Mouse (Mus musculus) brown adipose tissue, adult 24 weeks (tissue): ENCODE measurements around the gene Bfsp1. TPM values are rescaled to one million over a fixed set of nuclear protein-coding genes. Genes with fewer than 3 reads are reported as not detected.

Experiments
- H3K27ac ChIP-seq: fragments of 200-500 bp; replicated peaks from 2 replicates; pipeline ENCODE4 v1.5.1; 2012; ENCODE audit warnings: low read depth, mild to moderate bottlenecking, low read length
- H3K4me1 ChIP-seq: fragments of 200-500 bp; 2 replicates; pipeline ENCODE4 v1.6.1; 2012; ENCODE audit warnings: low read length, mixed read lengths; ENCODE audit not compliant: control insufficient read depth, insufficient read depth, insufficient read length
- H3K4me3 ChIP-seq: fragments of 200-500 bp; 2 replicates; pipeline ENCODE4 v1.5.1; 2012; ENCODE audit warnings: low read depth, mild to moderate bottlenecking, low read length, moderate library complexity; ENCODE audit not compliant: insufficient read depth
- polyA plus RNA-seq: library from polyadenylated mRNA; stranded (reverse); fragments of >200 nt; gene quantifications from 2 replicates; pipeline ENCODE4 v1.2.4, GENCODE M21; 2012; ENCODE audit not compliant: missing spikeins, insufficient read depth, insufficient read length

Bfsp1 gene
- polyA plus RNA-seq, 1 experiment, result not detected

DNA sequence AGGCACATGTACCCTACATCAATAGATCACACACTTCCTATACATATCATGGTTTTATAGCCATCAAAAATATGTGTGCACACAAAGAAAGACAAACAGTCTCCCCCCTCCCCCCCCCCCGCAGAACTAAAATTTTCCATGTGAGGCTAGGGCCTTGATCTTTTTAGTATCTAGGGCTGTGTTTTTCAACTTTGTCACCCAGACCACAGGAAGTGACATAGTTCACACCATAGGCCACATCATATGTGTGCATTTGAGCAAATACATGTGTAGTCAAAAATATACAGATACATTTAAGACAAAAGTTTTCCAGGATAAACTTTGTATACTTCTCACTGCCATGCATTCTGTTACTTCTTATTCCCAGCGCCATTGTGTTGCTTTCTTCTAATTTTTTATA lies 23.5 kb downstream of the Bfsp1 start:
- Histone ChIP-seq H3K27ac (no peak overlapping the region), H3K4me1 (no peaks in the 10 kb centered on the region), H3K4me3 (no peak overlapping the region)

DNA sequence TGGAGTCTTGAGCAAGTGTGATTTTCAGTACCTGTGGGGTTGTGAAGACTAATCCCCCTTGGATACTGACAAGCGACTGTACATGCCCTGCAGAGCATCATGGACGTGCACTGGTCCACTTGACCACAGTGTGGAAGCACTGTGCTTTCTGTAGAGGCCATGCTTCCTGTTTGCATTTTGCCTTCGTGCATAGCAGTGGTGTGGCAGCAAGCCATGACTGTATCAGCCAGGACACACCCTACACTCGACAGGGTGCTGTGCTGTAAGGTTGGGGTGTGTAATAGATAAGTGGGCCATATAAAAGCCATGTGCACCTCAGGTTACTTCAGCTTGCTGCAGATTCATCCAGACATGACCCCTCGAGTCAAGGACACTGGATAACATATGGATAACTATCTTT lies 24.3 kb downstream of the Bfsp1 start:
- Histone ChIP-seq H3K27ac (no peak overlapping the region), H3K4me3 (no peak overlapping the region), H3K4me1 (no peaks in the 10 kb centered on the region)

DNA sequence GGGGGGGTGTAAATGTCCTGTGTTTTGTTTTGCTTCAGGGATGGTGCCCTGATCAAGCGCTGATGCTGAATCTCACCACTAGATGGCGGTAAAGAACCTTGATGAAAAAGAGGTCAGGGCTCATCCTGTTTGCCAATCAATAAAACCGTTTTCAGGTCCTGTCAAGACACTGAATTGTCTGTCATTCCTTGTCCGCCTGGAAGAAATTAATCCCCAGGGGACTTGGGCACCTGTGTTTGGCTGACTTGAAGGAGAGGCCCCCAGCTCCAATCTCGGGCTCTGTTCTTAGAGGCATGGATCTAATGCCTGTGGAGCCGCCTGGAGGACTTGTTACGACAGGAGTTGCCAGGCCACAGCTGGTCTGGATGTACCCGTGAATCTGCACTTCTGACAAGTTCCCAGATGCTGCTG lies 25.7 kb downstream of the Bfsp1 start:
- no peak overlapping the region for H3K4me3 ChIP-seq
- no peaks in the 10 kb centered on the region for H3K4me1 ChIP-seq
- no peak overlapping the region for H3K27ac ChIP-seq

DNA sequence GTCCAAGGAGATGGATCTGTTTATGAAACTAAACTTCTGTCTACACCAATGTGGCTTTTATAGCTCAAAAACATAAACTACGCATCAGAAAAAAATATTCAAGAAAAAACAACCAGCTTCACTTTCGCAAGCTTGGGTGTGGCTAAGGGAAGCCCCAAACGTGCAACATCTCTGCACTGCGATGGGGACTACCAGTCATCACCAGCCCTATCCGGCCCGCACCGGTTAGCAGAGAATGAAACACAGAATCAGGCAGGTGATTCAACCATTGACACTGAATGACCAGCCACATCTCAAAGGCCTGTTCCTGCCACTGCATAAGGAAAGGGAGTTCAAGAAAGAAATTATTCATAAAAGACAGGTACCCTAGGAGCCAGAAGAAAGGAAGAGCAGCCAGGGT lies 27.2 kb downstream of the Bfsp1 start:
- H3K27ac ChIP-seq, result no peak overlapping the region
- H3K4me3 ChIP-seq, result no peak overlapping the region
- H3K4me1 ChIP-seq, result no peaks in the 10 kb centered on the region

DNA sequence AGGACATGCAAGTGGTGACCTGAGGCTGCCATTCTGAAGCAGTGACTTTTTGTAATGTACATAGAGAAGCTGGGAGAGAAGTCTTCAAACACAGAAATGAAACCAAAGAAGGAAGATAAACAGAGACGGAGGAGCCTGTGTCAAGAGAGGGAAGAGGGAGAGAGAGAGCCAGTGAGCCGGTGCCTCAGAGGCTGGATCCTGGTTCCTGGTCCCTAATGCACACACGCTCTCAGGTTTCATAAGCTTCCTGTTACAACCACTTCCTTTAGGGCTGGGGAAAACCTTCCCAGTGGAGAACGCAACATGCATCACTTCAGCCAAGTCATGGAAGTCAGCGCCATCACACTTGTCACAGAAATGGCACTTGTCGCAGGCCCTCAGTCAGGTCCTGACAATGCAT lies 28.9 kb downstream of the Bfsp1 start:
- H3K4me3 ChIP-seq, result no peak overlapping the region
- no peaks in the 10 kb centered on the region for H3K4me1 ChIP-seq
- H3K27ac ChIP-seq, result no peak overlapping the region

DNA sequence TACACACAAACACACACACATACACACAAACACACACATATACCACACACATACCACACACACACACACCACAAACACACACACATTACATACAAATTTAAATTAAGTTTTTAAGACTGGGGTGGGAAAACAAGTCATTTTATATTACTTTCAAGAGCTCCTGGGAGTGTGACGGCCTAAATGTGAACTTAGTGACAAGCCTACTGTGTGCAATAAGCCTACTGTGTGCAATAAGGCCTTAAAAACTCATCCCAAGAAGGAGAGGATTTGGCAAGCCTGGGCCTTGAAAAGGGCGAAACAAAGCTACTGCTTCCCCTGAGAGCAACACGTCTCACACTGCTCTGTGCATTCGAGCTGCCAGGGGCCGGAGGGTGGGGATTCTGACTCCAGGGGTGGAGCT lies 30.3 kb downstream of the Bfsp1 start:
- no peak overlapping the region for H3K4me3 ChIP-seq
- H3K27ac ChIP-seq, result no peak overlapping the region

DNA sequence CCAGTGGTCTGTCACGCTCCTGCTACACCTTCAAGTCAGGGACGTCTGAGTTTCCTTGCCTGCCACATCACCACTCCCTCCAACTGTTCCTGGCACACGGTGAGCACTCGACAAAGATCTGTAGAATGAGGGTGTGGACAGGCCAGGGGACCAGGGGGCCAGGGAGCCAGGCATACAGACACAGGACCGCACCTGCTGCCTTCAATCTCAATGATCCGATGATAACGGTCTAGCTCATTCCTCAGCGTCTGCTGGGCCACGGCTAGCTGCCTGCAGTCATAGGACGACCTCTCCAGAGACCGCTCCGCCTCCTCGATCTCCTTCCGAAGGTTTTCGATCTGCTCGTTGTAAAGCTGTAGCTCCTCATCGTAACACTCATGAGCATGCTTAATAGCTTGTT lies 31.3 kb downstream of the Bfsp1 start:
- Histone ChIP-seq H3K4me1 (no peaks in the 10 kb centered on the region), H3K27ac (no peak overlapping the region), H3K4me3 (no peak overlapping the region)

More for the DNA sequence above, 30.3 kb downstream of the Bfsp1 start:
- no peaks in the 10 kb centered on the region for H3K4me1 ChIP-seq

DNA sequence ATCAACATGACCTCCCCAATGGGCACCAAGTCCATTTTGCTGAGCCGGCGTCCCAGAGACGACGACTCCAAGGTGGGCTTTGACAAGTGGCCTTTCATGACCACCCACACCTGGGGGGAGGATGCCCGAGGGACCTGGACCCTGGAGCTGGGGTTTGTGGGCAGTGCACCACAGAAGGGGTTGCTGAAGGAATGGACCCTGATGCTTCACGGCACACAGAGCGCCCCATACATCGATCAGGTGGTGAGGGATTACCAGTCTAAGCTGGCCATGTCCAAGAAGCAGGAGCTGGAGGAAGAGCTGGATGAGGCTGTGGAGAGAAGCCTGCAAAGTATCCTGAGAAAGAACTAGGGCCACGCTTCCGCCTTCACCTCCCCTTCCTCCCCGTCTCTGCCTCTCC lies 49.5 kb downstream of the Bfsp1 start:
- Histone ChIP-seq H3K4me3 (no peak overlapping the region), H3K27ac (no peak overlapping the region), H3K4me1 (no peaks in the 10 kb centered on the region)

DNA sequence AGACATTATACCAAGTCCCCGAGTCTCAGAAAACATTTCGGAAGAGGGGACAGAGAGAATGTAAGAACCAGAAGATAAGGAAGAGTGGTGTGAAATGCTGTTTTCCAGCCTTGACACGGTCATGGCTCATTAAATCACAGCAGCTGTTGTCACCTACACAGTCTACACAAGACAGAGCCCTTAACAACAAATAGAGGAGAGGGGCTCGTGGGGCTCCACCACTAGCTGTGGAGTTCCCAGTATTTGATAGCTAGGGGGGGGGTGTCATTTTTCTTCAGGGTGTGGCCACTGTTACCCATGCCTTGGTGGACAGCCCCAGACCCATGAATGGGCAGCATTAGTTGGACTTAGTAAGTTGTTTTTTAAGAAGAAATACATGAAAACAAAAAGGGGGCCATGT lies 50.7 kb downstream of the Bfsp1 start:
- no peaks in the 10 kb centered on the region for H3K4me1 ChIP-seq
- no peak overlapping the region for H3K4me3 ChIP-seq
- H3K27ac ChIP-seq, result no peak overlapping the region

DNA sequence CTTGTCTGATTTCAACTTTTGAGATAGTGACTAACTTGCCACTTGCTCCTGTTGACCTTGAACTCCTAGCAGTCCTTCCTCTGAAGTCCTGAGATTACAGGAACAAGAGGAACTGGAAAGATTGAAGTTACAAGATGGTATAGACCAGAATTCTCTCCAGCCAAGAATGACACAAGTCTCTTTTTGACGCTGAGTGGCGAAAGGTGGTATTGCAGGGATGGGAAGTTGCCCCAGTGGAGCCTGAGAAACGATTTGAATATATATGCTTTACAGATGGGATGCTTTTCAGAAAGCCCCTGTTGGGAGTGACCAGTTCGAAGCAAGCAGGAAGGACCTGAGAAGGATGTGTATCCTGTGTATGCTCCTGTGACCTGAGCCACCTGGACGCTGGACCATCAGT lies 54.2 kb downstream of the Bfsp1 start:
- Histone ChIP-seq H3K27ac (no peak overlapping the region), H3K4me3 (no peak overlapping the region), H3K4me1 (no peaks in the 10 kb centered on the region)

DNA sequence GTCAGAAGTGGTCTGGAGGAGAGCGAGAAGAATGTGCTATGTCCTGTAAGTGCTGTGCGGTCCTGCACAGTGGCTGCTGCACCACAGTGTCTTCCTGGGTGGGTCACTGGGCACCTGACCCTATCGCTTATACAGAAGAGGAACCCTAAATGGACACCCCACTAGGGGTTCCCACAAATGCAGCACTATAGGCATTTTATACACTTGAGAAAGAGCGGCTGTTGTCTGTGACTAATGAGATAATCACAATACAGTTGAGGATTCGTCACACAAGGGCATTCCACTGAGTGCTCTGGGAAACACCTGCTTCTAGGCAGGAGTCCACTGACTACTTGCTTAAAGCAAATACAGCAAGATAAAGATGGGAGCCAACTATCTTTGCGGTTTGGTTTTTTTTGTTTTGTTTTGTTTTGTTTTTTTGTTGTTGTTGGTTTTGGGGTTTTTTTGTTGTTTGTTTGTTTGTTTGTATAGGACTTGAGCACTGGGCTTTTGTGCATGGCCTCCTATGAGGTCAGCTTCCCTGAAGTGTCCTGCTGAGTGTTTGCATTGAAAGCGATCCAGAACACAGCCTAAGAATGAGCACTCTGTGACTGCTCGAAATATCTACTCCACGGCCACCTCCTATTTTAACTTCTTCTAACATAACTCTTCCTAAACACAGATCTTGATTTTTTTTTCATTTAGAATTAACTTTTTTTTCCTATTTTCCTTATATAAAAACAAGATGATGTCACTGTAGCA lies 55.9 kb downstream of the Bfsp1 start:
- Histone ChIP-seq H3K4me3 (no peak overlapping the region), H3K4me1 (no peaks in the 10 kb centered on the region), H3K27ac (no peak overlapping the region)

DNA sequence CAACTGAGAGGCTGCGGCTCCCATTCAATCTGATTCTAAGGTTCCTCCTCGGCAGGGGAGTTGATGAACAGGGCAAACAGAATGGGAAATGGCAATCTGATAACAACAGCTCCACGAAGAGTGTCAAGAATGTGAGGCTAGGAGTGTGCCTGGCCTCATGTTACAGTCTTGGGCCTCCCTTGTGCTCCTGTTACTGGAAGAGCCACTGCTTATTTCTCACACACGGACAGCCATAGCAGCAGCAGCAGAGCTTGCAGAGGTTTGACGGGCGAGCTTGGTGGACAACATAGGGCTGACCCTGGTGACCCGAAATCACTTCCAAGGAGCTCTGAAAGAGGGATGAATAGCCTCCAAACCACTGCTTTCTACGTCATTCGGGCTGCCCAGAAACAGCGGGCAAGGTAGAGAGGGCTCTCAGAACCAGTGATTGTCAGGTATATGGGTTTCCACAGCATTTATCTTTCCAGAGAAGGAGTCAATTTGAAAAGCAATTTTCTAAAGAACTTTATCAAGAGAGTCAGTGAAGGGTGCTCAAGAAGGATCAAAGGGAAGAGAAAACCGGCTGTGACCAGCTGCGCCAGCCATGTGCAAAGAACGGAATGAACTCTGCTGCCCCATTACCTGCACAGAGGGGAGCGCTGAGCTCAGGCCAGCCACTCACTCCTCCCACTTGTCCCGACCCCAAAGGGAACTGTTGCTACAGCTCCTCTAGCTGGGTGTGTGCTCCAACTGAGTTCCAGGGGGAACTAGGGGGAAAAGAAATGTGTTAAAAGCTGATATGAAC lies 56.6 kb downstream of the Bfsp1 start:
- no peak overlapping the region for H3K4me3 ChIP-seq
- no peaks in the 10 kb centered on the region for H3K4me1 ChIP-seq
- H3K27ac ChIP-seq, result no peak overlapping the region

DNA sequence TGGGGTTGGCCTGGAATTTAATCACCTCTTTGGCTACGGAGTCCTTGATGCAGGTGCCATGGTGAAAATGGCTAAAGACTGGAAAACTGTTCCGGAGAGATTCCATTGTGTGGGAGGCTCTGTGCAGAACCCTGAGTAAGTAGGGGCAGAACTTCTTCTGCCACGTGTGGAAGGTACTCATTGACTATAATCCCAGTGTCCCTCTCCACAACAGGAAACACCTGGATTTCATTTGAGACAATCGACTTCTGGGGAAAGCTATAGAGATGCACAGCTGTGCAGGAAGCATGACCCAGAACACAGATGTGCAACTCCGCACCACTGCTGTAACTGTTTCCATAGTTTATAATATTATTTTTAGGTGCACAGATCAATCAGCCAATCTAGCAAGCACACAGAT lies 61.9 kb downstream of the Bfsp1 start:
- no peak overlapping the region for H3K4me3 ChIP-seq
- H3K4me1 ChIP-seq, result no peaks in the 10 kb centered on the region
- H3K27ac ChIP-seq, result no peak overlapping the region

DNA sequence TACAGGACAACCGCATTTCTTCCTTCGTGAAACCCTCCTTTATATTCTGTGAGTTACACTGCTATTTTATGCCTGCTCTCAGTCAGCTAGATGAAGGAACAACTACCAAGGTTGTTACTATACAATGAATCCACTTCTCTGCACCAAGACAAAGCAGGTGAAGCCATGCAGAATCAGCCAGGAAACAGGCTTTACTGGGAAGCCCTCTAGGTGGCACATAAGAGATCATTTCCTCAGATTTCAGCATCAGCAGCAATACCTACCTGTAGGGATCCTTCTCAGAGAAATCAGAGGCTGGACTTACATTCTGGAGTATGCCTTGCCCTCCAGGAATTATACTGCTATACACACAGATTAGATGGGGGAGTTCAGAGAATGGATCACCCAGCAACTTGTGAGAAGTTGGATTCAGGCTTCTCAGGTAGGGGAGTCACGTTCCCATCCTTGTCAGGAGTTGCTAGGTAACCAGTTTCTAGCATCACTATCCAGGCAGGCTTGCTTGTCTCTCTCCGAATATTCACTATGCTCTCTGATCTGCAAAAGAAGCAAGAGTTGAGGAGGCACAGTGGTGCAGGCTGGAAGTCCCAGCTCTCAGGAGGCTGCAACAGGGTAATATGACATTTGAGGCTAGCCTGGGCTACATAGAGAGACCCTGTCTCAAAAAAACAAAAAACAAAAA lies 66.5 kb downstream of the Bfsp1 start:
- no peak overlapping the region for H3K27ac ChIP-seq
- no peaks in the 10 kb centered on the region for H3K4me1 ChIP-seq
- H3K4me3 ChIP-seq, result no peak overlapping the region

DNA sequence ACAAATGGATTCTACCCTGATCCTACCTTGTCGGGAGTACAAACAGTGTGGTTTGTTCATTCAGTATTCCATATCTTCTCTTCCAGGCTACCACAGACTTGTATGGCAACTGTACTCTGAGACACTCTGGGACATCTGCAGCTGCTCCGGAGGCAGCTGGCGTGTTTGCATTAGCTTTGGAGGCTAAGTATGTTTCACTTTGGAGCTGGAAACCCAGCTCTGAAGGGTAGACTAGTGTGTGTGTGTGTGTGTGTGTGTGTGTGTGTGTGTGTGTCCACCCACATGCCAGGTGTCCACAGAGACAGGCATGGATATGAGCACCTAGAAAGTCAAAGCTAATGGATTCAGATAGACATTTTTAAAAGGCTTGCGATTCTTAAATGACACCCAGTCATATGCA lies 67.1 kb downstream of the Bfsp1 start:
- no peaks in the 10 kb centered on the region for H3K4me1 ChIP-seq
- no peak overlapping the region for H3K4me3 ChIP-seq
- no peak overlapping the region for H3K27ac ChIP-seq
